Mouse (Mus musculus) heart, embryonic 12.5 days (tissue): ENCODE data around the gene Hmg20a. TPM values are rescaled to one million over a fixed set of nuclear protein-coding genes. Genes with fewer than 3 reads are reported as not detected.
"Not testable (repeated sequence)": the region's sequence is repeated elsewhere in the genome, so short reads cannot be mapped to it uniquely, and the experiment has no call there.

Experiments used
- ATAC-seq: fragments of 200-750 bp; cut with Nextera tagmentation; 2 replicates; pipeline ENCODE4 v1.8.0; 2017; ENCODE audit warnings: moderate TSS enrichment, moderate library complexity; ENCODE audit not compliant: insufficient number of reproducible peaks, low FRiP score
- H3K27ac ChIP-seq: fragments of 300-500 bp; sonication (generic); 2 replicates; pipeline ENCODE4 v1.5.1; 2016; ENCODE audit warnings: mild to moderate bottlenecking, moderate library complexity; ENCODE audit not compliant: poor library complexity, severe bottlenecking
- H3K27me3 ChIP-seq: fragments of 300-500 bp; sonication (generic); replicated peaks from 2 replicates; pipeline ENCODE4 v1.6.1; 2016; ENCODE audit warnings: mild to moderate bottlenecking, moderate library complexity
- H3K36me3 ChIP-seq: fragments of 300-500 bp; sonication (generic); 2 replicates; pipeline ENCODE4 v1.6.1; 2016; ENCODE audit warnings: mild to moderate bottlenecking, moderate library complexity
- H3K4me1 ChIP-seq: fragments of 300-500 bp; sonication (generic); replicated peaks from 2 replicates; pipeline ENCODE4 v1.6.1; 2016; ENCODE audit warnings: mild to moderate bottlenecking
- H3K4me2 ChIP-seq: fragments of 300-500 bp; sonication (generic); 2 replicates; pipeline ENCODE4 v1.6.1; 2016; ENCODE audit warnings: mild to moderate bottlenecking, moderate library complexity
- H3K4me3 ChIP-seq: fragments of 300-500 bp; sonication (generic); 2 replicates; pipeline ENCODE4 v1.5.1; 2016; ENCODE audit warnings: mild to moderate bottlenecking
- H3K9ac ChIP-seq: fragments of 300-500 bp; sonication (generic); 2 replicates; pipeline ENCODE4 v1.6.1; 2016; ENCODE audit warnings: mild to moderate bottlenecking, moderate library complexity
- H3K9me3 ChIP-seq: fragments of 300-500 bp; sonication (generic); replicated peaks from 2 replicates; pipeline ENCODE4 v1.6.1; 2016; ENCODE audit warnings: mild to moderate bottlenecking, moderate library complexity
- WGBS: fragments of 180-500 bp; shearing (Covaris S2); methylation state at CpG from one replicate; pipeline ENCODE4 v1.1.7; 2016; 5-methylcytosine and 5-hydroxymethylcytosine counted together
- polyA plus RNA-seq: library from polyadenylated mRNA; unstranded; fragments of >200 nt; fragmentation: Nextera tagmentation; extraction: Ambion mirVana; gene quantifications from 2 replicates; pipeline ENCODE4 v1.2.1, GENCODE M21; 2016

Hmg20a gene
- polyA plus RNA-seq, 1 experiment from 2014 or later, result 62.1 TPM

DNA sequence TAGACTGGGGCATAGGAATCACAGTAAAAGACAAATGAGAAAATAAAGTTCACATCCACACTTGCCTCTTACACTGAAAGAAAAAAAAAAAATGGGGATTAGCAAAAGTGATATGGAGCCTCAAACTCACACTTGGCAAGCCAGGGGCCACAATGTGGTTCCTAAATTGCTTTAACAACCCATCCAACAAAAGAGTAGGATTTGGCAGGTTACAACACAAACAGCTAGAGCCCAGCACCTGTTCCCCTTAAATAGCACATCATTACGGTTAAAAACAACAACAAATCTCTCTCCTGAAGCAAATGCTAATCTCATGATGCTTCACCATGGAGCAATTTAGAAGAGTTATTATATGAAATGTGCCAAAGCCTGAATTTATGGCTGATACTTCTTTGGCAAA, 3.0 kb upstream of the Hmg20a start:
- no peaks in the 10 kb centered on the region for H3K27me3 ChIP-seq
- H3K4me2 ChIP-seq, result no peak overlapping the region
- WGBS, result 81% methylated on average over 1 of the region's 1 CpGs
- no peak overlapping the region for H3K9ac ChIP-seq
- peaks cover 26% of the 10 kb centered on the region for H3K4me1 ChIP-seq
- no peaks in the 10 kb centered on the region for H3K36me3 ChIP-seq
- no peak overlapping the region for H3K4me3 ChIP-seq
- H3K9me3 ChIP-seq, result no peaks in the 10 kb centered on the region
- ATAC-seq, result no peak
- H3K27ac ChIP-seq, result no peak overlapping the region

DNA sequence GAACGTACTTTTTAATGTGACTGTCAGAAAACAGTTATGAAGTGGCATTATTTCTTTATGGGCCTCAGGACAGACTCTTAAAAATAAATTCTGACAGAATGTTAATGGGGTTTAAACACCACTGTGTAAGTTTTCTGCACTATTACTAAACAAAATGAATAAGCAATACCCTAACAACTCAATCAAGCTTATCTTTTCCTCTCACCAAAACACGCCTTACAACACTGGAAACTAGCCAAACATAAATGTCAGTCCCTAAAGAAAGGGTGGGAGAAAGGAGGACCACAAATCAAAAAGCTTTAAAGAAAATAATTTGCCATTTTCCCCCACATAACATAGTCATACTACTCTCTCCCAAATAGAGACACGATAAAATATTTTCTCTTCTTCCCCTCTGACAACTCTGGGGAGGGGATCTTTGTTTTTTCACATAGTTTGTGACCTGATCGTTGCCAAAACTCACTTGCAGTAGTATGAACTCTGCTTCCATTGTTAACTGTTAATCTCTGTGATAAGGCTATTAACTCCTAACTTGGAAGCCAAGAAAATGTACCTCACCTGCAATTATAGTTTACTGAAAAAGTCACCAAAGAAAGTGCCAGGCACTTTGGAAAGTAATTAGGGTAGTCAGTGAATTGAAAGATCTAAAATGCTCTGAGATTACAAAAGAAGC, 2.3 kb upstream of the Hmg20a start:
- H3K36me3 ChIP-seq, result no peaks in the 10 kb centered on the region
- no peaks in the 10 kb centered on the region for H3K27me3 ChIP-seq
- no peak overlapping the region for H3K4me2 ChIP-seq
- 54% methylated on average over 4 of the region's 4 CpGs for WGBS
- peak overlapping the region; percentile 15; the same call in 1 of the 2 replicates for H3K4me3 ChIP-seq
- no peak overlapping the region for H3K27ac ChIP-seq
- ATAC-seq, result no peak
- no peak overlapping the region for H3K9ac ChIP-seq
- peaks cover 30% of the 10 kb centered on the region for H3K4me1 ChIP-seq
- H3K9me3 ChIP-seq, result no peaks in the 10 kb centered on the region

DNA sequence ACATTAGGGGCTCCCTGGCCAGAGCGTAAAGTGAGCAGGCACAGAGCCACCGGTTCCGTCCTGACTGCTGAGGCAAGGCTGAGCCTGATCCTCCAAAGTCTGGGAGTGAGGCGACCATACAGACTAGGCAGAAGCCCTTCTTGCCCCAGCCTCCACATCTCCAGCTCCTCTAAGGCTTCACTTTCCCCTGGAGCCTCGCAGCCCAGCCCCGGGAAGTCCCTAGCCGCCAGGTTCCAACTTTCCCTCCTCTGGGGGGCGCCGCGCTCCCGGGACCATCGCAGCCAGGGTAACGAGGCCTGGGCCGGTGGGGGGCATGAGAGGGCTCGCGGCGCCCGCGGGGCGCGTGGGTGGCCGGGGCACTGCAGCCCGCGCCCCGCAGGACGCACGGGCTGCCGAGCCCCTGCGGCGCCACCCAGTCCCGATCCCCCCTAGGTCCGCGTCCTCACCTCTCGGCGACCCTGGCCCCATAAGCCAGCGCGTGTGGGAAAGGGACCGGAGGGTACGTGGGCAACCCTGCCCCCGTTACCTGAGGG, 928 bp upstream of the Hmg20a start:
- Histone ChIP-seq H3K27me3 (no peaks in the 10 kb centered on the region), H3K36me3 (no peaks in the 10 kb centered on the region), H3K27ac (peak overlapping the region; percentile 92), H3K4me2 (peak overlapping the region; percentile 70), H3K4me3 (peak overlapping the region; percentile 65), H3K9ac (peak overlapping the region; percentile 80), H3K4me1 (peaks cover 38% of the 10 kb centered on the region), H3K9me3 (no peaks in the 10 kb centered on the region)
- ATAC-seq, result peak; percentile 77
- under 1% methylated on average over 40 of the region's 40 CpGs for WGBS

DNA sequence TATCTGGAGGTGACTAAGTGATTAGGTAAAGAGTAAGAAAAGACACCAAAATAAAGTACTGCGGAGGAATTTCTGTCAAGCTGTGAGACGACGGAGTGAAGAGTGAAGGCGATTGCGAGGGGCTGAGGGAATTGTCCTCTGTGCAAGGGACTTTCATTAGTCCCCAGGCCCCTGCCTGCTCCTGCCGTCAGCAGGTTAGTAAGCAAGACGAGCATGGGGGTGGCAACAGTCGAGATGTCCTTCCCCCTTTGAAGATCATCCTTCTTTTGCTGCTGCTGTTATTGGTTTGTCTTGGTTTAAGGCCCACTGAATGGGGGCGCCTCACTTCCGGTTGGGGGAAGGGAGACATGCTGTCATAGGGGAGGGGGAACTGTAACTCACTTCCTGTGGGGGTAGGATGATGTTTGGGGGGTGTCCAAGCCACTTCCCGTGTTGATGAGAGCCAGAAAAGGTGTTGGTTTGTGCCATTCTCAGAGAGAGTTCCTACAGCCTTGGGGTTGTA, 380 bp downstream of the Hmg20a start:
- under 1% methylated on average over 11 of the region's 11 CpGs for WGBS
- Histone ChIP-seq H3K36me3 (no peaks in the 10 kb centered on the region), H3K4me1 (peaks cover 38% of the 10 kb centered on the region)

GRCm38 (mm10) chr9:56420236-56420635, 1.8 kb downstream of the Hmg20a start:
- 93% methylated on average over 1 of the region's 1 CpGs for WGBS

More for the DNA sequence above, 380 bp downstream of the Hmg20a start:
- Histone ChIP-seq H3K27ac (peak overlapping the region; percentile 92), H3K4me2 (peak overlapping the region; percentile 70), H3K9me3 (no peaks in the 10 kb centered on the region), H3K27me3 (no peaks in the 10 kb centered on the region), H3K9ac (peak overlapping the region; percentile 78), H3K4me3 (peak overlapping the region; percentile 65)
- peak; percentile 33; the same call in 1 of the 2 replicates for ATAC-seq

DNA sequence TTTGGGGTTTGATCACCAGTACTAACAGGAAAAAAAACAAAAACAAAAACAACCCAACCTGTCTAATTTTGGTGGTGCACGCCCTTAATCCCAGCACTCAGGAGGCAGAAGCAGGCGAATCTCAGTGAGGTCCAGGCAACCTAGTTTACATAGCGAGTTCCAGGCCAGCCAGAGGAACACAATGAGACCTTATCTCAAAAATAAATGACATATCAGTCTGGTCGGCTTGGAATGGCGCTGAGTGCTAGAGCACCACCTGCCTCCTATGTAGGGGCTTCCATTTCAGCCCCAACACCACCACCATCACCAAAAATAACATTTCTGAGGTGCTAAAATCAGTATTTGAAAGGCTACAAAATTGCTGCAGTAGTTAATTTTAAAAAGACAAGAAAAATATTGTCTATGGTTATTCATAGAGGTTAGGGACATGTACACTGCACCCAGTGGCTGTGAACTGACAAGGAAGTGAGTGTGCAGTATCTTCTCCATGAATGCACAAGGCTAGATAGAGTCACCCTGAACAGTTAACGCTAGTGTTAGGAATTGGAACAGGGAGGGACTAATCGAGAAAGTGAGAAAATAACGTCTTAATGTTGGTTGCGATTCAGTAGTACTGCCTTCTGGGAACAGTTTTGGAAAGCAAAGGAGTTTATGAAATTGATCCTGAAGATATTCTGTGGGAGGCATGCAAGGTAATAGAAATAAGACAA, 2.6 kb downstream of the Hmg20a start:
- no peak overlapping the region for H3K9ac ChIP-seq
- no peak for ATAC-seq
- no peaks in the 10 kb centered on the region for H3K9me3 ChIP-seq
- H3K36me3 ChIP-seq, result no peaks in the 10 kb centered on the region
- no peak overlapping the region for H3K27ac ChIP-seq
- H3K4me3 ChIP-seq, result no peak overlapping the region
- H3K4me1 ChIP-seq, result peaks cover 34% of the 10 kb centered on the region
- no peak overlapping the region for H3K4me2 ChIP-seq
- 62% methylated on average over 9 of the region's 9 CpGs for WGBS
- no peaks in the 10 kb centered on the region for H3K27me3 ChIP-seq

More at GRCm38 (mm10) chr9:56420236-56420635, 1.8 kb downstream of the Hmg20a start:
- Histone ChIP-seq H3K36me3 (no peaks in the 10 kb centered on the region), H3K4me2 (peak overlapping the region; percentile 39; the same call in 1 of the 2 replicates), H3K27ac (no peak overlapping the region), H3K4me1 (peaks cover 37% of the 10 kb centered on the region), H3K4me3 (no peak overlapping the region), H3K27me3 (no peaks in the 10 kb centered on the region), H3K9ac (no peak overlapping the region), H3K9me3 (no peaks in the 10 kb centered on the region)
- ATAC-seq, result no peak

GRCm38 (mm10) chr9:56421991-56422390, 3.6 kb downstream of the Hmg20a start:
- Histone ChIP-seq H3K4me1 (peaks cover 31% of the 10 kb centered on the region), H3K4me3 (no peak overlapping the region), H3K27me3 (no peaks in the 10 kb centered on the region), H3K4me2 (no peak overlapping the region), H3K9ac (no peak overlapping the region), H3K27ac (no peak overlapping the region), H3K36me3 (no peaks in the 10 kb centered on the region), H3K9me3 (no peaks in the 10 kb centered on the region)
- no peak for ATAC-seq
- 80% methylated on average over 5 of the region's 5 CpGs for WGBS

DNA sequence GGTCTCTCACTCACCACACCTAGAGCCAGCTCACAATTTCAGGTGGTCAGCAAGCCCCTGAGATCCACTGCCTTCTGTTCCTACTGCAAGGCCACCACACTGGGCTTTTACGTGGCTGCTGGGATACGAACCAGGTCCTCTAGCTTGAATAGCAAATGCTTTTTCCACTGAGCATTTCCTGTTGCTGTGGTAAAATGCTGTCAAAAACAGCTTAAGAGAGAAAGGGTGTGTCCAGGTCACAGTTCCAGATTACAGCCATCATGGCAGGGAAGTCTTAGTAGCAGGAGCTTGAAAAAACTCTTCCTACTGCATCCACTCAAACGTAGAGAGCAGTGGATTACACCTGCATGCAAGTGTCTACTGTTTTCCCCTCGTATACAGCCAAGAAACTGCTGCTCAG, 6.5 kb downstream of the Hmg20a start:
- WGBS, result 77% methylated on average over 4 of the region's 4 CpGs
- Histone ChIP-seq H3K9me3 (no peaks in the 10 kb centered on the region), H3K27ac (no peak overlapping the region), H3K4me3 (no peak overlapping the region), H3K9ac (no peak overlapping the region), H3K4me2 (no peak overlapping the region), H3K4me1 (peaks cover 29% of the 10 kb centered on the region), H3K27me3 (no peaks in the 10 kb centered on the region), H3K36me3 (peaks cover 3% of the 10 kb centered on the region; the same call in 1 of the 2 replicates)
- ATAC-seq, result no peak

- Histone ChIP-seq H3K27ac (no peak overlapping the region), H3K27me3 (no peaks in the 10 kb centered on the region), H3K4me1 (peaks cover 7% of the 10 kb centered on the region), H3K36me3 (no peaks in the 10 kb centered on the region), H3K4me2 (no peak overlapping the region), H3K9me3 (no peaks in the 10 kb centered on the region), H3K4me3 (no peak overlapping the region), H3K9ac (no peak overlapping the region)
- no peak for ATAC-seq
- 87% methylated on average over 5 of the region's 5 CpGs for WGBS
Measured at GRCm38 (mm10) chr9:56435821-56436526, 17.6 kb downstream of the Hmg20a start.

DNA sequence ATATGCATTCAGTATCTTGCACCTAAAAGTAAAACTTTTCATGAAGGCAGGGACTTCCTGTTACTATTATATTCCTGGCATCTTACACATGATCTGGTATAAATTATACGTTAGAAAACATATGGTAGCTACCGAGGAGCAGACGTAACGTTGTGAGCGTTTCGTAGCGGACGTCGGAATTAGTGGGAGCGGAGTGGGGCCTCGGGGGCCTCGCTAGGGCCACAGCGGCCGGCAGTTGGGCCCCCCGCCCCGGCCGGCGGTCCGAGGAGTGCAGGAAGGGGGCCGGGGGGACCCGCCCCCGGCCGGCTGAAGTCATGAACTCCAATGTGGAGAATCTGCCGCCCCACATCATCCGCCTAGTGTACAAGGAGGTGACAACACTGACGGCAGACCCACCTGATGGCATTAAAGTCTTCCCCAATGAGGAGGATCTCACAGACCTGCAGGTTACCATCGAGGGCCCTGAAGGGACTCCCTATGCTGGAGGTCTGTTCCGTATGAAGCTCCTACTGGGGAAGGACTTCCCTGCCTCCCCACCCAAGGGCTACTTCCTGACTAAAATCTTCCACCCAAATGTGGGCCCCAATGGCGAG, 19.0 kb downstream of the Hmg20a start:
- H3K27ac ChIP-seq, H3K9me3 ChIP-seq, ATAC-seq, H3K4me1 ChIP-seq, H3K4me3 ChIP-seq, H3K36me3 ChIP-seq, H3K4me2 ChIP-seq, H3K9ac ChIP-seq, H3K27me3 ChIP-seq: not testable (repeated sequence)
- WGBS, result 87% methylated on average over 29 of the region's 29 CpGs
